Mouse (Mus musculus): ENCODE results near the gene Serpina6. TPM values are rescaled to one million over a fixed set of nuclear protein-coding genes. Genes with fewer than 3 reads are reported as not detected.

Gene Serpina6
- polyA plus RNA-seq (2014; fragmentation: Nextera tagmentation; extraction: Ambion mirVana): 0.79 and 1.1 TPM in 2 replicates

DNA sequence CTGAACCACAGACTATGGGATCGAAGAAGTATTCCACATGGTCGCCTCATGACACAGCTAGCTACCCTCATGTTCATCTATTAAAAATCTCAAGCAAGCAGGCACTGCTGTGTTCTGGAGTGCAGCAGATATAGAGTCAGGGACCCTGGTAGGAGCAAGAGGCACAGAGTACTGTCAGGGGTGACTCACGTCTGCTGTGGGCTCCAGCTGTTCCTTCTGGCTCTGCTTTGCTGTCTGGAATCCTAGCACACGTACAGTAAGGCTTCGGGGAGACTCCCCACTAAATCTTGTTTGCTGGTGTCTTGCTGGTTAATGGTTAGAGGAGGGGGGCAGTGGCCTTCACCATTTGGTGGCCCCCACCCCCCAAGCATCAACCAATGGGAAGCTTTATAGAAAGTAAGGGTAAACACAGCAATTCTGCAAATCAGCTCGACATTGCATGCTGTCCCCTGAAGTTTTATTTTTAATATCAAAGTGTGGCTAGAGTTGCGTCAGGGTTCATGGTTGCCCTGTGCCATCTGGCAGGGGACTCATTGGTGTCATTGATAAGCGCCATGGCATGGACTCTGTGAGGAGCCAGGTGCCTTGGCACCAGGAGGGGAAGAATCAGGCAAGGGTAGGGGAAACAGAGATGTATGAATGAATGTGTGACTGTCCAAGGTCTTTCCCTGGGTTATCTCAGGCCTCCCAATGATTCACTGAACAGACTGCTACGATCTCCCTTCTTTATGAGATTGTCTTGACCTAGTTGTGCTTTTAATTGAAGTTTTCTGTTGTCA is at the start of gene Serpina6:
Serpina6 (minus strand) TSS at position 365 of the 779 bp plus-strand sequence.
- H3K9ac ChIP-seq (replicated peaks; ENCODE audit: low read depth, low read length): no peak within 1 kb of the TSS
- no peak within 1 kb of the TSS for H3K4me3 ChIP-seq (ENCODE audit: low read depth, low read length)
- WGBS: 83% methylated on average over 9 of the region's 9 CpGs
- H3K9me3 ChIP-seq (ENCODE audit: control insufficient read depth, low read length): no peaks in the 10 kb centered on the region
- no peak for ATAC-seq (ENCODE audit: low read depth)
- H3K4me1 ChIP-seq (ENCODE audit: control insufficient read depth, insufficient read depth, low read length): no peaks in the 10 kb centered on the region
- H3K27me3 ChIP-seq (ENCODE audit: control insufficient read depth, insufficient read depth, low read length): no peaks in the 10 kb centered on the region
- no peak within 1 kb of the TSS for H3K27ac ChIP-seq (ENCODE audit: low read depth, low read length)
- H3K4me2 ChIP-seq (ENCODE audit: low read depth, low read length): no peak within 1 kb of the TSS
- no peaks in the 10 kb centered on the region for H3K36me3 ChIP-seq (ENCODE audit: control insufficient read depth, insufficient read depth, low read length)

DNA sequence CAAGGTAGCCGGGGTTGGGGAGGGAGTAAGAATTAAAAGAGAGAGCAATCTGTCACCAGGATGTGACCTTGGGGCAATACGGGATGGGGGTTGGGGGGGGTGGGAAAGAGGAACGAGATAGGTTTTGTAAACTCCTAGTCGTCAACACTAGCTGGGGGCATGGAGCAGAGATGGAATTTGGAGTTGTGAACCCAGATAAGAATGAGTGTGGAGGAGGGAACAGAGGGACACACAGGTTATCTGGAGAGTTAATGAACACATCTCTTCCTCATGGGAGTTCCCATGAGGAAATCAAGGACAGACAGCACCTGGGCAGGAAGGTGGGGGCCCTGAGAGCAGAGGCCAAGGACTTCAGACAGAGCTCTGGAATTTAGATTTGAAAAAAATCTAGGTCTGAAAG is 49.1 kb upstream of the Serpina6 start:
- H3K27me3 ChIP-seq (ENCODE audit: control insufficient read depth, insufficient read depth, low read length): no peaks in the 10 kb centered on the region
- no peak overlapping the region for H3K4me3 ChIP-seq (ENCODE audit: low read depth, low read length)
- H3K4me2 ChIP-seq (ENCODE audit: low read depth, low read length): no peak overlapping the region
- H3K4me1 ChIP-seq (ENCODE audit: control insufficient read depth, insufficient read depth, low read length): no peaks in the 10 kb centered on the region
- ATAC-seq (ENCODE audit: low read depth): no peak
- no peak overlapping the region for H3K9ac ChIP-seq (replicated peaks; ENCODE audit: low read depth, low read length)
- WGBS: 92% methylated on average over 4 of the region's 4 CpGs
- no peaks in the 10 kb centered on the region for H3K9me3 ChIP-seq (ENCODE audit: control insufficient read depth, low read length)
- no peak overlapping the region for H3K27ac ChIP-seq (ENCODE audit: low read depth, low read length)
- H3K36me3 ChIP-seq (ENCODE audit: control insufficient read depth, insufficient read depth, low read length): no peaks in the 10 kb centered on the region

DNA sequence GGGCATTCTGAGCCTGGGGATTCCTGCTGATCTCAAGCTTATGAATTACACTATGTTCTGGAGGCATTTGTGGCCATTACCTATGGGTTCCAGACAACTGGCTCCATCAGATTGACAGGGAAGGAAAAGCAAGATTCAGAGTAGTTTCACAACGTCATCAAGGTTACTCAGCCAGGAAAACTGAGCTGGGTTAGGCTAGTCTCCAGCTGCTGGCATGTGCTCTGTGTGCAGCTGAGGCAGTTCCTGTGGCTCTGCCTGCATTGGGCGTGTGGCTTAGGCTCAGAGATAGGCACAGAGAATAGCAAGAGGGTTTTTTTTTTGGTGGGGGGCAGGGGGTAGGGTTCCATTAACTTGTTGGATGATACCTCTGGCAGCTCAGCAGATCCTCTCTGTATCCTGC is 48.5 kb upstream of the Serpina6 start:
- ATAC-seq (ENCODE audit: low read depth): no peak
- 79% methylated on average over 2 of the region's 2 CpGs for WGBS

DNA sequence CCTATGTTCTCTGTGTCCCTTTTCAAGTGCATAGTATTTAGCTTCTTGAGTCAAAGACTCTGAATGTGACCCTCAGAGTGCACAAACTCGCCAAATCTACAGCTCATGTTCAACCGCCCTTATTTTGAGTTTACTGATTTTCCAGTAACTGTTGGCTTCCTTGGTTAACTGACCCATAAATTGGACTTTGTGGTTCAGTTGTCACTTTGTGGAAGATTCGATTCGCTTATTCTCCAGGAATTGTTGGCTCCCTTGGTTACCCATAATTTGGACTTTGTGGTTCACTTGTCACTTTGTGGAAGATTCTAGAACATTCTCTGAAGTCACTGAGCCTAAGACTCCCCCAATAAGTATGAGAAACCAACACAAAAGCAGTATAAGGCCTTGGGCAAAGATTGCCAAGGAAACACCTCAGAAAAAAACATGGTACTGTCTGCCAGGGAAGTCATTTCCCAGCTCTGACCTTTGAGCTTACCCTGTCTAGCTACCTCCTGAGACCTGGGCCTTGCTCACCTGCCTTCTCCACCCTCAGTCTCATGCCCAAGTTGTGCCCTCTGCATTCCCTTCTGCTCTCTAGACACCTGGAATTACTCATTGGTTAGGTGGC is 43.2 kb upstream of the Serpina6 start:
- Histone ChIP-seq H3K4me3 (ENCODE audit: low read depth, low read length) (no peak overlapping the region), H3K4me1 (ENCODE audit: control insufficient read depth, insufficient read depth, low read length) (no peaks in the 10 kb centered on the region), H3K9ac (replicated peaks; ENCODE audit: low read depth, low read length) (no peak overlapping the region), H3K27me3 (ENCODE audit: control insufficient read depth, insufficient read depth, low read length) (no peaks in the 10 kb centered on the region), H3K27ac (ENCODE audit: low read depth, low read length) (no peak overlapping the region), H3K4me2 (ENCODE audit: low read depth, low read length) (no peak overlapping the region), H3K9me3 (ENCODE audit: control insufficient read depth, low read length) (no peaks in the 10 kb centered on the region), H3K36me3 (ENCODE audit: control insufficient read depth, insufficient read depth, low read length) (no peaks in the 10 kb centered on the region)
- ATAC-seq (ENCODE audit: low read depth): no peak
- 88% methylated on average over 4 of the region's 4 CpGs for WGBS

More for the DNA sequence above, 48.5 kb upstream of the Serpina6 start:
- Histone ChIP-seq H3K27ac (ENCODE audit: low read depth, low read length) (no peak overlapping the region), H3K4me3 (ENCODE audit: low read depth, low read length) (no peak overlapping the region), H3K9me3 (ENCODE audit: control insufficient read depth, low read length) (no peaks in the 10 kb centered on the region), H3K9ac (replicated peaks; ENCODE audit: low read depth, low read length) (no peak overlapping the region), H3K27me3 (ENCODE audit: control insufficient read depth, insufficient read depth, low read length) (no peaks in the 10 kb centered on the region), H3K4me2 (ENCODE audit: low read depth, low read length) (no peak overlapping the region), H3K4me1 (ENCODE audit: control insufficient read depth, insufficient read depth, low read length) (no peaks in the 10 kb centered on the region), H3K36me3 (ENCODE audit: control insufficient read depth, insufficient read depth, low read length) (no peaks in the 10 kb centered on the region)

DNA sequence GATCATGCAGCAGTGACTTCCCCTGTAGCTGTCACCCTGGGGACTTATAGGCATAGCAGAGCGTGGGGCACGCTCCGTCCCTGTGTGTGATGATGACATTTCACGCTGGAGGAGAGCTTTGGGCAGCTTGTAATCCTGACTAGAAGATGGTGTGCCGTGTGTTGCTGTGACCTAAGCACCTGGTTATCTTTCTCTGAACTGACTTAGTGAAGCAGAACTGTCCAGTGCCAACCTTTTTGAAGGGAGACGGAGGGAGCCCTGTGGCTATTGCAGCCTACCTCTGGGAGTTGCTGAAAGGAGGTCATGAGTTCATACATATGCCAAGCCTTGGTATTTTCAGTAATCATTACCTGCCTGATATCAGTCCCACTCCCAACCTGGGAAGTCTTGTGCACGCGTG is 38.4 kb upstream of the Serpina6 start, which contains the start of gene Serpina1f:
Serpina1f (minus strand) TSS at position 101 of the 400 bp plus-strand sequence.
- Histone ChIP-seq H3K9me3 (ENCODE audit: control insufficient read depth, low read length) (no peaks in the 10 kb centered on the region), H3K4me3 (ENCODE audit: low read depth, low read length) (no peak within 1 kb of the TSS), H3K9ac (replicated peaks; ENCODE audit: low read depth, low read length) (no peak within 1 kb of the TSS), H3K27me3 (ENCODE audit: control insufficient read depth, insufficient read depth, low read length) (no peaks in the 10 kb centered on the region), H3K36me3 (ENCODE audit: control insufficient read depth, insufficient read depth, low read length) (no peaks in the 10 kb centered on the region), H3K4me1 (ENCODE audit: control insufficient read depth, insufficient read depth, low read length) (no peaks in the 10 kb centered on the region), H3K4me2 (ENCODE audit: low read depth, low read length) (no peak within 1 kb of the TSS), H3K27ac (ENCODE audit: low read depth, low read length) (no peak within 1 kb of the TSS)
- no peak for ATAC-seq (ENCODE audit: low read depth)
- 87% methylated on average over 8 of the region's 8 CpGs for WGBS

DNA sequence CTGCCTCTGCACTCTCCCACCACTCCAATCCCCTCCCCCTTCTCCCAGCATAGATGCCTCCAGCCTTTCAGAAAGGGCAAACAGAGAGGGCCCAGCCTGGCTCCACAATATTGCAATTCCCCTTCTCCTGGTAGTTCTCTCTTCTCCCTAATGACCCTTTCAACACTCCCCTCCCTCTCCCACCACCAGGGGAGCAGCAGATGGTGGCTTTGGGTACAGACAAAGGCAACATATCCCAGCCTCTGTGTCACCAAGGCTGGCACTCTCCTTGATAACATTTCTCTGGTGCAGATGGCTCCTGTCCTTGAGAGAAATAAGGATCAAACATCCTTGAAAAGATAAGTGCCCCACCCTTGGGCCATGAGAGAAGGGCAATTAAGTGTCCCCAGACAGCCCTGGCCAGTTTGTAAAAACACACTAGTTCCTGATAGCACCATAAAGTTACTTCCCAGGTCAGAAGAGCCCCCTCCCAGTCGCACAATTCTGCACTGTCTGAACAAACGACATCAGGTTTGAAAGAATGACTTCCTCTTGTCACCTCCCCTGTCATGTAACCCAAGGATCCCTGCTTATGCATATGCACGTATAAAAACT is 31.3 kb upstream of the Serpina6 start:
- Histone ChIP-seq H3K27me3 (ENCODE audit: control insufficient read depth, insufficient read depth, low read length) (no peaks in the 10 kb centered on the region), H3K4me3 (ENCODE audit: low read depth, low read length) (no peak overlapping the region), H3K4me2 (ENCODE audit: low read depth, low read length) (no peak overlapping the region), H3K9me3 (ENCODE audit: control insufficient read depth, low read length) (no peaks in the 10 kb centered on the region), H3K36me3 (ENCODE audit: control insufficient read depth, insufficient read depth, low read length) (no peaks in the 10 kb centered on the region), H3K27ac (ENCODE audit: low read depth, low read length) (no peak overlapping the region), H3K9ac (replicated peaks; ENCODE audit: low read depth, low read length) (no peak overlapping the region), H3K4me1 (ENCODE audit: control insufficient read depth, insufficient read depth, low read length) (no peaks in the 10 kb centered on the region)
- WGBS: 23% methylated on average over 3 of the region's 3 CpGs
- no peak for ATAC-seq (ENCODE audit: low read depth)

DNA sequence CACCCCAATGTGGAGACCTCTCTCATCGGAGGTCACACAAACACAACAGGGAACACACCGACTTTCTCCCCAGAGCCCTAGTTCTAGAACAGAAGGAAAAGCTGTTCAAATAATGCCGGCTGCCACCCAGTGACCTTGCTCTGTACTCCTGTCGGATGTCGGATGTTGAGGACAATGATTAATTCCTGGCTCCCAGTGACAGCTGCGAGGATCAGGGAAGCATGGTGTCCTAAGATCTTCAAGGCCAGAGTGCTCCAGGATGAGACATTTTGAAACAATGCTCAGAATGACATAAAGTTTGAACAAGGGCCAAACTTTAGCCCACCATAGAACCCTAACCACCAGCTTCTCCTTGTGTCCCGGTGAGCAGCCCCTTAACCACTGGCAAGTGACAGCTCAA is 30.0 kb upstream of the Serpina6 start:
- Histone ChIP-seq H3K27me3 (ENCODE audit: control insufficient read depth, insufficient read depth, low read length) (no peaks in the 10 kb centered on the region), H3K27ac (ENCODE audit: low read depth, low read length) (no peak overlapping the region), H3K4me1 (ENCODE audit: control insufficient read depth, insufficient read depth, low read length) (no peaks in the 10 kb centered on the region), H3K4me2 (ENCODE audit: low read depth, low read length) (no peak overlapping the region), H3K9me3 (ENCODE audit: control insufficient read depth, low read length) (no peaks in the 10 kb centered on the region), H3K36me3 (ENCODE audit: control insufficient read depth, insufficient read depth, low read length) (no peaks in the 10 kb centered on the region), H3K9ac (replicated peaks; ENCODE audit: low read depth, low read length) (no peak overlapping the region), H3K4me3 (ENCODE audit: low read depth, low read length) (no peak overlapping the region)
- 58% methylated on average over 7 of the region's 7 CpGs for WGBS
- ATAC-seq (ENCODE audit: low read depth): no peak

DNA sequence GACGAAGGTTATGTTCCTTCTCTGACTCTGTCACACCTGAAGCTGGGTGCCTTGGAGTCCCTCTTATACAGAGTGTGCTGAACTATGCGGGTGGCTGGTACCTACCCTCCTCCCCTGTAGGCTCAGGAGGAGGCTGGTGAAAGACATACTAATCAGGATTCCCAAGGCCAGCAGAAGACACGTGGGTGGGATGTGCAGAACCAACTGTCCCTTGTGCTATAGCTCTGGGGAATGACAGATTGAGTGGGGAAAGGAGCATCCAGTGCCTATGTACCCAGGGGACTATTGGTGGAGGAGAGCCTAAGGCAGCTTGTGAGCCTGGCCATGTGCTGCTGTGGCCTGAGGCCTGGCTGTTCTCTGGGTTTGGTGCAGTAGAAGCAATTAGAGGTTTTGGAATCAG is 29.0 kb upstream of the Serpina6 start:
- H3K4me2 ChIP-seq (ENCODE audit: low read depth, low read length): no peak overlapping the region

DNA sequence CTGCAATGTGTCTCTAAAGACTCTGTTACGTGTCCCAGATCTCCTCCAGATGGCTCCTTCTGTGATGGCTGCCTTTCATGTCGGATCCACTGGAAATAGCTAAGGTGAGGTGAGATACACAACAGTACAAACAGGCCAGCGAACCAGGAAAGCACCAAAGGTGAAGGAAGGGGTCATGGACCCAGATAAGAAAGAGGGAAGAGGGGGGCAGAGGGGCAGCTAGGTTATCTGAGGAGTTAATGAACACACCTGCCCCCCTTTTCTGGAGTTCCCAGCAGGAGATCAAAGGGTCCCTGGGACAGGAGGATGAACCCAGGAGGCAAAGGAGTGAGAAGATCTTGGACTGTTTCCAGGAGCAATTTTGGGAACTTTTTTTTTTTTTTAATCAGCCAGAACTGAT is 28.4 kb upstream of the Serpina6 start:
- Histone ChIP-seq H3K4me1 (ENCODE audit: control insufficient read depth, insufficient read depth, low read length) (no peaks in the 10 kb centered on the region), H3K27ac (ENCODE audit: low read depth, low read length) (no peak overlapping the region), H3K4me3 (ENCODE audit: low read depth, low read length) (no peak overlapping the region), H3K9ac (replicated peaks; ENCODE audit: low read depth, low read length) (no peak overlapping the region), H3K4me2 (ENCODE audit: low read depth, low read length) (no peak overlapping the region), H3K36me3 (ENCODE audit: control insufficient read depth, insufficient read depth, low read length) (no peaks in the 10 kb centered on the region), H3K9me3 (ENCODE audit: control insufficient read depth, low read length) (no peaks in the 10 kb centered on the region), H3K27me3 (ENCODE audit: control insufficient read depth, insufficient read depth, low read length) (no peaks in the 10 kb centered on the region)
- ATAC-seq (ENCODE audit: low read depth): no peak
- WGBS: 88% methylated on average over 3 of the region's 3 CpGs

More for the DNA sequence above, 29.0 kb upstream of the Serpina6 start:
- Histone ChIP-seq H3K4me1 (ENCODE audit: control insufficient read depth, insufficient read depth, low read length) (no peaks in the 10 kb centered on the region), H3K9ac (replicated peaks; ENCODE audit: low read depth, low read length) (no peak overlapping the region), H3K36me3 (ENCODE audit: control insufficient read depth, insufficient read depth, low read length) (no peaks in the 10 kb centered on the region), H3K27me3 (ENCODE audit: control insufficient read depth, insufficient read depth, low read length) (no peaks in the 10 kb centered on the region), H3K27ac (ENCODE audit: low read depth, low read length) (no peak overlapping the region), H3K9me3 (ENCODE audit: control insufficient read depth, low read length) (no peaks in the 10 kb centered on the region), H3K4me3 (ENCODE audit: low read depth, low read length) (no peak overlapping the region)
- WGBS: 81% methylated on average over 3 of the region's 3 CpGs
- ATAC-seq (ENCODE audit: low read depth): no peak

Data from neural tube, embryonic 14.5 days (tissue).